Mouse (Mus musculus): ENCODE measurements around the gene Lsamp. TPM values are rescaled to one million over a fixed set of nuclear protein-coding genes. Genes with fewer than 3 reads are reported as not detected.

The Lsamp gene
- polyA plus RNA-seq, 1 experiment from 2014 or later = 1.5 TPM

- Histone ChIP-seq H3K4me3 (ENCODE audit: low read depth, low read length) (no peak overlapping the region), H3K9me3 (ENCODE audit: control insufficient read depth) (no peaks in the 10 kb centered on the region), H3K36me3 (ENCODE audit: control insufficient read depth, insufficient read depth) (no peaks in the 10 kb centered on the region), H3K4me2 (replicated peaks; ENCODE audit: low read depth) (no peak overlapping the region), H3K27ac (ENCODE audit: low read depth, low read length) (no peak overlapping the region), H3K9ac (ENCODE audit: low read depth, low read length) (no peak overlapping the region), H3K4me1 (replicated peaks; ENCODE audit: control insufficient read depth, insufficient read depth, low read length) (no peaks in the 10 kb centered on the region), H3K27me3 (replicated peaks; ENCODE audit: control insufficient read depth, insufficient read depth, low read length) (no peaks in the 10 kb centered on the region)
- TF ChIP-seq CTCF (IDR thresholded peaks at IDR 0.05; ENCODE audit: low read depth) = no peak
- WGBS = 82% methylated on average over 5 of the region's 5 CpGs
- no peak for ATAC-seq
These were observed 672.2 kb downstream of the Lsamp start for GRCm38 (mm10) chr16:40656347-40656746.

- H3K27ac ChIP-seq (ENCODE audit: low read depth, low read length) = no peak overlapping the region
- no peak overlapping the region for H3K9ac ChIP-seq (ENCODE audit: low read depth, low read length)
- H3K9me3 ChIP-seq (ENCODE audit: control insufficient read depth) = no peaks in the 10 kb centered on the region
- no peak for ATAC-seq
- no peaks in the 10 kb centered on the region for H3K36me3 ChIP-seq (ENCODE audit: control insufficient read depth, insufficient read depth)
- no peak overlapping the region for H3K4me2 ChIP-seq (replicated peaks; ENCODE audit: low read depth)
- H3K4me3 ChIP-seq (ENCODE audit: low read depth, low read length) = no peak overlapping the region
- H3K27me3 ChIP-seq (replicated peaks; ENCODE audit: control insufficient read depth, insufficient read depth, low read length) = no peaks in the 10 kb centered on the region
- H3K4me1 ChIP-seq (replicated peaks; ENCODE audit: control insufficient read depth, insufficient read depth, low read length) = no peaks in the 10 kb centered on the region
- 53% methylated on average over 6 of the region's 6 CpGs for WGBS
- no peak for TF ChIP-seq CTCF (IDR thresholded peaks at IDR 0.05; ENCODE audit: low read depth)
These were observed 672.7 kb downstream of the Lsamp start for GRCm38 (mm10) chr16:40656871-40657270.

- TF ChIP-seq CTCF (IDR thresholded peaks at IDR 0.05; ENCODE audit: low read depth) = no peak
- ATAC-seq = no peak
- Histone ChIP-seq H3K36me3 (ENCODE audit: control insufficient read depth, insufficient read depth) (no peaks in the 10 kb centered on the region), H3K27me3 (replicated peaks; ENCODE audit: control insufficient read depth, insufficient read depth, low read length) (no peaks in the 10 kb centered on the region), H3K4me2 (replicated peaks; ENCODE audit: low read depth) (no peak overlapping the region), H3K9me3 (ENCODE audit: control insufficient read depth) (no peaks in the 10 kb centered on the region), H3K4me1 (replicated peaks; ENCODE audit: control insufficient read depth, insufficient read depth, low read length) (no peaks in the 10 kb centered on the region), H3K4me3 (ENCODE audit: low read depth, low read length) (no peak overlapping the region), H3K9ac (ENCODE audit: low read depth, low read length) (no peak overlapping the region), H3K27ac (ENCODE audit: low read depth, low read length) (no peak overlapping the region)
These were observed 701.4 kb downstream of the Lsamp start for GRCm38 (mm10) chr16:40685531-40685930.

- 24% methylated on average over 2 of the region's 2 CpGs for WGBS
- TF ChIP-seq CTCF (IDR thresholded peaks at IDR 0.05; ENCODE audit: low read depth) = no peak
- Histone ChIP-seq H3K9me3 (ENCODE audit: control insufficient read depth) (no peaks in the 10 kb centered on the region), H3K4me1 (replicated peaks; ENCODE audit: control insufficient read depth, insufficient read depth, low read length) (no peaks in the 10 kb centered on the region), H3K27ac (ENCODE audit: low read depth, low read length) (no peak overlapping the region), H3K4me3 (ENCODE audit: low read depth, low read length) (no peak overlapping the region), H3K27me3 (replicated peaks; ENCODE audit: control insufficient read depth, insufficient read depth, low read length) (no peaks in the 10 kb centered on the region), H3K9ac (ENCODE audit: low read depth, low read length) (no peak overlapping the region), H3K4me2 (replicated peaks; ENCODE audit: low read depth) (no peak overlapping the region), H3K36me3 (ENCODE audit: control insufficient read depth, insufficient read depth) (no peaks in the 10 kb centered on the region)
- ATAC-seq = no peak
These were observed 708.1 kb downstream of the Lsamp start for GRCm38 (mm10) chr16:40692292-40692691.

GRCm38 (mm10) chr16:40697253-40697652 lies 713.1 kb downstream of the Lsamp start:
- ATAC-seq = no peak
- H3K27ac ChIP-seq (ENCODE audit: low read depth, low read length) = no peak overlapping the region
- TF ChIP-seq CTCF (IDR thresholded peaks at IDR 0.05; ENCODE audit: low read depth) = no peak
- 77% methylated on average over 3 of the region's 3 CpGs for WGBS
- no peaks in the 10 kb centered on the region for H3K4me1 ChIP-seq (replicated peaks; ENCODE audit: control insufficient read depth, insufficient read depth, low read length)
- no peaks in the 10 kb centered on the region for H3K27me3 ChIP-seq (replicated peaks; ENCODE audit: control insufficient read depth, insufficient read depth, low read length)
- H3K9me3 ChIP-seq (ENCODE audit: control insufficient read depth) = no peaks in the 10 kb centered on the region
- no peaks in the 10 kb centered on the region for H3K36me3 ChIP-seq (ENCODE audit: control insufficient read depth, insufficient read depth)
- no peak overlapping the region for H3K9ac ChIP-seq (ENCODE audit: low read depth, low read length)
- H3K4me2 ChIP-seq (replicated peaks; ENCODE audit: low read depth) = no peak overlapping the region
- no peak overlapping the region for H3K4me3 ChIP-seq (ENCODE audit: low read depth, low read length)

GRCm38 (mm10) chr16:40708558-40708957 lies 724.4 kb downstream of the Lsamp start:
- Histone ChIP-seq H3K4me3 (ENCODE audit: low read depth, low read length) (no peak overlapping the region), H3K4me1 (replicated peaks; ENCODE audit: control insufficient read depth, insufficient read depth, low read length) (no peaks in the 10 kb centered on the region), H3K36me3 (ENCODE audit: control insufficient read depth, insufficient read depth) (no peaks in the 10 kb centered on the region), H3K27ac (ENCODE audit: low read depth, low read length) (no peak overlapping the region), H3K27me3 (replicated peaks; ENCODE audit: control insufficient read depth, insufficient read depth, low read length) (no peaks in the 10 kb centered on the region), H3K4me2 (replicated peaks; ENCODE audit: low read depth) (no peak overlapping the region), H3K9me3 (ENCODE audit: control insufficient read depth) (no peaks in the 10 kb centered on the region), H3K9ac (ENCODE audit: low read depth, low read length) (no peak overlapping the region)
- TF ChIP-seq CTCF (IDR thresholded peaks at IDR 0.05; ENCODE audit: low read depth) = no peak
- no peak for ATAC-seq
- 63% methylated on average over 2 of the region's 2 CpGs for WGBS

- Histone ChIP-seq H3K27me3 (replicated peaks; ENCODE audit: control insufficient read depth, insufficient read depth, low read length) (no peaks in the 10 kb centered on the region), H3K36me3 (ENCODE audit: control insufficient read depth, insufficient read depth) (no peaks in the 10 kb centered on the region), H3K9ac (ENCODE audit: low read depth, low read length) (no peak overlapping the region), H3K9me3 (ENCODE audit: control insufficient read depth) (no peaks in the 10 kb centered on the region), H3K4me3 (ENCODE audit: low read depth, low read length) (no peak overlapping the region), H3K27ac (ENCODE audit: low read depth, low read length) (no peak overlapping the region), H3K4me1 (replicated peaks; ENCODE audit: control insufficient read depth, insufficient read depth, low read length) (no peaks in the 10 kb centered on the region), H3K4me2 (replicated peaks; ENCODE audit: low read depth) (no peak overlapping the region)
- TF ChIP-seq CTCF (IDR thresholded peaks at IDR 0.05; ENCODE audit: low read depth) = no peak
- WGBS = 34% methylated on average over 4 of the region's 4 CpGs
- ATAC-seq = no peak
These were observed 725.4 kb downstream of the Lsamp start for GRCm38 (mm10) chr16:40709574-40709973.
